Mouse (Mus musculus): ENCODE results near the gene Lin28a.

DNA sequence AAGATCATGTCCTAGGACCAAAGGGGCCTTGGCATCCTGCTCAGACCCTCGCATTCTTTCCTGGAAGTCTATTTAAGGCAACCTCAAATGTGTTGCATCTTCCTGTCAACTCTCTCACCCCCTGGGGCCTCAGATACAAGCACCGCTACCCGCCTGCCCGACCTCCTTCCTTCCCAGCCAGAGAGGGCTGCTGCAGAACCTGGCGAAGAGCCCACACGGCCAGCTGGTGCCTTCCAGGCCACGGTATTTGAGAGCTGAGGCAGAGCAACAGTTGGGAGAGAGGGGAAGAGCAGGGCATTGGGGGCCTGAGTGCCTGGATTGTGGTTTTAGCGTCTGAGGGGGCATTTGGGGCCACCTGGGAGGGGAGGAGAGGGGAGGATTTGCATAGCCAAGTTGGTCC is 33.9 kb upstream of the Lin28a start:
- TF ChIP-seq CTCF (IDR thresholded peaks at IDR 0.05; ENCODE audit: insufficient read depth, low read length) (no peak), POLR2A (IDR thresholded peaks at IDR 0.05; ENCODE audit: borderline replicate concordance, extremely low read depth, low read depth, low read length) (no peak)
